Mouse (Mus musculus): ENCODE data around the gene Dnaja4. TPM values are rescaled to one million over a fixed set of nuclear protein-coding genes. Genes with fewer than 3 reads are reported as not detected.

Gene Dnaja4
- polyA plus RNA-seq, 1 experiment from 2014 or later: 3.1 TPM

GRCm38 (mm10) chr9:54738376-54738775 is 39.7 kb downstream of the Dnaja4 start:
- Histone ChIP-seq H3K27me3 (ENCODE audit: poor library complexity, severe bottlenecking) (no peaks in the 10 kb centered on the region), H3K9me3 (no peaks in the 10 kb centered on the region), H3K36me3 (replicated peaks) (no peaks in the 10 kb centered on the region), H3K4me1 (peaks cover 54% of the 10 kb centered on the region), H3K4me3 (no peak overlapping the region), H3K27ac (peak overlapping the region; percentile 76)
- DNase-seq (ENCODE audit: extremely low spot score, low spot score): peak; percentile 48
- 28% methylated on average over 3 of the region's 3 CpGs for WGBS

GRCm38 (mm10) chr9:54743891-54744290 is 45.2 kb downstream of the Dnaja4 start:
- no peaks in the 10 kb centered on the region for H3K9me3 ChIP-seq
- no peak for DNase-seq (ENCODE audit: extremely low spot score, low spot score)
- no peaks in the 10 kb centered on the region for H3K36me3 ChIP-seq (replicated peaks)
- 0 out of 2 replicates have a peak overlapping the region, but pooled peaks have one; percentile 20 for H3K27ac ChIP-seq
- no peak overlapping the region for H3K4me3 ChIP-seq
- WGBS: 89% methylated on average over 4 of the region's 4 CpGs
- H3K27me3 ChIP-seq (ENCODE audit: poor library complexity, severe bottlenecking): no peaks in the 10 kb centered on the region
- H3K4me1 ChIP-seq: peaks cover 44% of the 10 kb centered on the region

GRCm38 (mm10) chr9:54745740-54746370 is 47.2 kb downstream of the Dnaja4 start:
- Histone ChIP-seq H3K4me1 (peaks cover 32% of the 10 kb centered on the region), H3K27ac (peak overlapping the region; percentile 45; the same call in 1 of the 2 replicates), H3K4me3 (no peak overlapping the region), H3K36me3 (replicated peaks) (no peaks in the 10 kb centered on the region), H3K27me3 (ENCODE audit: poor library complexity, severe bottlenecking) (no peaks in the 10 kb centered on the region), H3K9me3 (no peaks in the 10 kb centered on the region)
- 60% methylated on average over 13 of the region's 13 CpGs for WGBS
- DNase-seq (ENCODE audit: extremely low spot score, low spot score): no peak

- no peaks in the 10 kb centered on the region for H3K9me3 ChIP-seq
- H3K36me3 ChIP-seq (replicated peaks): no peaks in the 10 kb centered on the region
- 83% methylated on average over 7 of the region's 7 CpGs for WGBS
- H3K27ac ChIP-seq: peak overlapping the region; percentile 36; the same call in 1 of the 2 replicates
- peaks cover 40% of the 10 kb centered on the region for H3K4me1 ChIP-seq
- no peak for DNase-seq (ENCODE audit: extremely low spot score, low spot score)
- H3K4me3 ChIP-seq: no peak overlapping the region
- H3K27me3 ChIP-seq (ENCODE audit: poor library complexity, severe bottlenecking): peaks cover 20% of the 10 kb centered on the region
Observed at GRCm38 (mm10) chr9:54750215-54750981, 51.7 kb downstream of the Dnaja4 start.

- Histone ChIP-seq H3K27ac (no peak overlapping the region), H3K9me3 (no peaks in the 10 kb centered on the region), H3K36me3 (replicated peaks) (no peaks in the 10 kb centered on the region), H3K4me1 (peaks cover 28% of the 10 kb centered on the region), H3K27me3 (ENCODE audit: poor library complexity, severe bottlenecking) (peaks cover 20% of the 10 kb centered on the region), H3K4me3 (no peak overlapping the region)
- 93% methylated on average over 2 of the region's 2 CpGs for WGBS
- no peak for DNase-seq (ENCODE audit: extremely low spot score, low spot score)
Observed at GRCm38 (mm10) chr9:54751684-54752083, 53.0 kb downstream of the Dnaja4 start.

GRCm38 (mm10) chr9:54752201-54752943 is 53.7 kb downstream of the Dnaja4 start:
- WGBS: 40% methylated on average over 21 of the region's 21 CpGs
- Histone ChIP-seq H3K4me3 (no peak overlapping the region), H3K9me3 (no peaks in the 10 kb centered on the region), H3K27me3 (ENCODE audit: poor library complexity, severe bottlenecking) (peaks cover 20% of the 10 kb centered on the region), H3K36me3 (replicated peaks) (no peaks in the 10 kb centered on the region), H3K27ac (peak overlapping the region; percentile 45; the same call in 1 of the 2 replicates), H3K4me1 (peaks cover 28% of the 10 kb centered on the region)
- DNase-seq (ENCODE audit: extremely low spot score, low spot score): no peak

- H3K4me1 ChIP-seq: peaks cover 28% of the 10 kb centered on the region
- 61% methylated on average over 11 of the region's 11 CpGs for WGBS
- no peaks in the 10 kb centered on the region for H3K36me3 ChIP-seq (replicated peaks)
- H3K9me3 ChIP-seq: no peaks in the 10 kb centered on the region
- no peak for DNase-seq (ENCODE audit: extremely low spot score, low spot score)
- H3K27me3 ChIP-seq (ENCODE audit: poor library complexity, severe bottlenecking): peaks cover 20% of the 10 kb centered on the region
- H3K27ac ChIP-seq: peak overlapping the region; percentile 45; the same call in 1 of the 2 replicates
- no peak overlapping the region for H3K4me3 ChIP-seq
Observed at GRCm38 (mm10) chr9:54752944-54753295, 54.2 kb downstream of the Dnaja4 start.

GRCm38 (mm10) chr9:54759592-54759991 is 60.9 kb downstream of the Dnaja4 start:
- H3K36me3 ChIP-seq (replicated peaks): no peaks in the 10 kb centered on the region
- H3K27ac ChIP-seq: peak overlapping the region; percentile 84
- H3K4me3 ChIP-seq: peak overlapping the region; percentile 16; the same call in 1 of the 2 replicates
- no peaks in the 10 kb centered on the region for H3K9me3 ChIP-seq
- peaks cover 29% of the 10 kb centered on the region for H3K4me1 ChIP-seq
- no peak for DNase-seq (ENCODE audit: extremely low spot score, low spot score)
- peaks cover 39% of the 10 kb centered on the region for H3K27me3 ChIP-seq (ENCODE audit: poor library complexity, severe bottlenecking)
- WGBS: 10% methylated on average over 6 of the region's 6 CpGs

- no peak for DNase-seq (ENCODE audit: extremely low spot score, low spot score)
- Histone ChIP-seq H3K4me1 (peaks cover 55% of the 10 kb centered on the region), H3K27ac (peak overlapping the region; percentile 74; the same call in 1 of the 2 replicates)
Observed at GRCm38 (mm10) chr9:54764091-54764490, 65.4 kb downstream of the Dnaja4 start.

GRCm38 (mm10) chr9:54764561-54765217 is 66.0 kb downstream of the Dnaja4 start, which contains the start of gene Crabp1:
Crabp1 (plus strand) TSS chr9:54764748.
- peak within 1 kb of the TSS; percentile 54 for H3K4me3 ChIP-seq
- WGBS: under 1% methylated on average over 44 of the region's 45 CpGs
- DNase-seq (ENCODE audit: extremely low spot score, low spot score): peak; percentile 47
- H3K4me1 ChIP-seq: peaks cover 55% of the 10 kb centered on the region
- no peaks in the 10 kb centered on the region; the same call in 1 of the 2 replicates for H3K36me3 ChIP-seq (replicated peaks)
- H3K27me3 ChIP-seq (ENCODE audit: poor library complexity, severe bottlenecking): peaks cover 90% of the 10 kb centered on the region
- no peaks in the 10 kb centered on the region for H3K9me3 ChIP-seq
- peak within 1 kb of the TSS; percentile 74 for H3K27ac ChIP-seq

More at GRCm38 (mm10) chr9:54764091-54764490, 65.4 kb downstream of the Dnaja4 start:
- Histone ChIP-seq H3K27me3 (ENCODE audit: poor library complexity, severe bottlenecking) (peaks cover 84% of the 10 kb centered on the region), H3K9me3 (no peaks in the 10 kb centered on the region), H3K36me3 (replicated peaks) (no peaks in the 10 kb centered on the region; the same call in 1 of the 2 replicates), H3K4me3 (peak overlapping the region; percentile 54)
- 13% methylated on average over 12 of the region's 12 CpGs for WGBS

GRCm38 (mm10) chr9:54765336-54766085 is 66.8 kb downstream of the Dnaja4 start:
- H3K27me3 ChIP-seq (ENCODE audit: poor library complexity, severe bottlenecking): peaks cover 98% of the 10 kb centered on the region
- peak overlapping the region; percentile 74 for H3K27ac ChIP-seq
- 1% methylated on average over 40 of the region's 41 CpGs for WGBS

More at GRCm38 (mm10) chr9:54765336-54766085, 66.8 kb downstream of the Dnaja4 start:
- DNase-seq (ENCODE audit: extremely low spot score, low spot score): peak; percentile 49
- peak overlapping the region; percentile 54 for H3K4me3 ChIP-seq
- H3K36me3 ChIP-seq (replicated peaks): no peaks in the 10 kb centered on the region; the same call in 1 of the 2 replicates
- peaks cover 56% of the 10 kb centered on the region for H3K4me1 ChIP-seq
- no peaks in the 10 kb centered on the region for H3K9me3 ChIP-seq
